Mouse (Mus musculus) brain, embryonic 14.5 days (tissue): ENCODE results near the gene Dtymk. TPM values are rescaled to one million over a fixed set of nuclear protein-coding genes. Genes with fewer than 3 reads are reported as not detected.
"Not testable (repeated sequence)": the region's sequence is repeated elsewhere in the genome, so short reads cannot be mapped to it uniquely, and the experiment has no call there.

Experiments used
- DNase-seq: peaks from one replicate; pipeline ENCODE4 v3.0.0-alpha.2; 2011; ENCODE audit warnings: low read depth
- CTCF ChIP-seq: fragments of 200-500 bp; IDR thresholded peaks from 2 replicates; pipeline ENCODE4 v1.5.1; 2012; ENCODE audit warnings: inconsistent platforms, mild to moderate bottlenecking, moderate library complexity, borderline replicate concordance; ENCODE audit not compliant: insufficient read depth, insufficient read length; ENCODE audit errors: extremely low read depth
- POLR2A ChIP-seq: fragments of 200-500 bp; IDR thresholded peaks from 2 replicates; pipeline ENCODE4 v1.6.1; 2012; ENCODE audit warnings: mild to moderate bottlenecking, inconsistent platforms, borderline replicate concordance; ENCODE audit not compliant: poor library complexity, insufficient read depth, insufficient read length, severe bottlenecking; ENCODE audit errors: extremely low read depth
- polyA plus RNA-seq: library from polyadenylated mRNA; depleted of rRNA; stranded (reverse); fragments of >200 nt; gene quantifications from 2 replicates; pipeline ENCODE4 v1.2.3, GENCODE M21; 2012; rRNA removed

Dtymk gene
- 145 and 243 TPM in 2 replicates for polyA plus RNA-seq

GRCm38 (mm10) chr1:93801741-93802238, at the start of gene Dtymk:
TSS of gene Dtymk (minus strand) at chr1:93801934.
- TF ChIP-seq POLR2A (0 out of 2 replicates have a peak, but pooled peaks have one; percentile 28), CTCF (peak; percentile 49; the same call in 1 of the 2 replicates)

GRCm38 (mm10) chr1:93845766-93846366, 44.1 kb upstream of the Dtymk start:
- not testable (repeated sequence) for DNase-seq

More at GRCm38 (mm10) chr1:93801741-93802238, at the start of gene Dtymk:
- DNase-seq, result peak; percentile 99

- DNase-seq, result not testable (repeated sequence)
Measured at GRCm38 (mm10) chr1:93838569-93838968, 36.8 kb upstream of the Dtymk start.

- no peak for DNase-seq
Measured at GRCm38 (mm10) chr1:93837335-93837734, 35.6 kb upstream of the Dtymk start.

GRCm38 (mm10) chr1:93836532-93836913, 34.8 kb upstream of the Dtymk start:
- no peak for TF ChIP-seq CTCF
- TF ChIP-seq POLR2A, result no peak
- DNase-seq, result no peak

More at GRCm38 (mm10) chr1:93837335-93837734, 35.6 kb upstream of the Dtymk start:
- TF ChIP-seq CTCF (no peak), POLR2A (no peak)

GRCm38 (mm10) chr1:93835876-93836531, 34.3 kb upstream of the Dtymk start:
- TF ChIP-seq CTCF (no peak), POLR2A (no peak)
- DNase-seq, result no peak

GRCm38 (mm10) chr1:93835211-93835610, 33.5 kb upstream of the Dtymk start:
- TF ChIP-seq POLR2A (no peak), CTCF (no peak)
- no peak for DNase-seq

- no peak for TF ChIP-seq POLR2A
- no peak for TF ChIP-seq CTCF
- DNase-seq, result no peak
Measured at GRCm38 (mm10) chr1:93834671-93835150, 33.0 kb upstream of the Dtymk start.

- DNase-seq, result not testable (repeated sequence)
- TF ChIP-seq CTCF, result 0 out of 2 replicates have a peak, but pooled peaks have one; percentile 4
Measured at GRCm38 (mm10) chr1:93832754-93833360, 31.1 kb upstream of the Dtymk start.

GRCm38 (mm10) chr1:93826540-93826835, 24.8 kb upstream of the Dtymk start:
- no peak for TF ChIP-seq CTCF
- TF ChIP-seq POLR2A, result no peak
- no peak for DNase-seq

- peak; percentile 25 for DNase-seq
Measured at GRCm38 (mm10) chr1:93825771-93826539, 24.2 kb upstream of the Dtymk start.

More at GRCm38 (mm10) chr1:93825771-93826539, 24.2 kb upstream of the Dtymk start:
- no peak for TF ChIP-seq CTCF
- no peak for TF ChIP-seq POLR2A
